Mouse (Mus musculus) kidney, postnatal 4 days (tissue): ENCODE measurements around the gene Lipt2.

Source experiments
- DNase-seq, 2 experiments: peaks; one replicate each; pipeline ENCODE4 v3.0.0; 2021; ENCODE audit warnings: mixed read lengths in 2 of 2

The Lipt2 gene

DNA sequence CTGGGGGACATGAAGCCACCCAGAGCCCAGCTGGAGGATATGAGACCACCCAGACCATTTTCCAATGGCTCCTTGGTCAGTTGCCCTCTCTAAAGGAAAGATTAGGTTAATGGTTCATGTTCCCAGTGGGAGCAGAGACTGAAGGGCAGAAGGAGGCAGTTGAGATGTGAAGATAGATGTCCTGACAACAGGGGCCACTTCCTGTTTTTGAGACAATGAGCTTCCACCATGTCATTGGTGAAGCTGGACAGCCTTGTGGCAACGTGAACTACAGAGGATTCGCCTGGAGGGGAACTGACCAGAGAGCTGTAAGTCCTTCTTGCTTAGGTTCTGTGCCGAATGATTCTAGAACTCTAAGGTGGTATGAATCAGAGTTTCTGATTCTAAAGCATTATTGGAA lies 17.2 kb downstream of the Lipt2 start, which contains the start of gene Kcne3:
Gene Kcne3 (plus strand): TSS at position 234 of the 400 bp plus-strand sequence.
- no peak for DNase-seq

DNA sequence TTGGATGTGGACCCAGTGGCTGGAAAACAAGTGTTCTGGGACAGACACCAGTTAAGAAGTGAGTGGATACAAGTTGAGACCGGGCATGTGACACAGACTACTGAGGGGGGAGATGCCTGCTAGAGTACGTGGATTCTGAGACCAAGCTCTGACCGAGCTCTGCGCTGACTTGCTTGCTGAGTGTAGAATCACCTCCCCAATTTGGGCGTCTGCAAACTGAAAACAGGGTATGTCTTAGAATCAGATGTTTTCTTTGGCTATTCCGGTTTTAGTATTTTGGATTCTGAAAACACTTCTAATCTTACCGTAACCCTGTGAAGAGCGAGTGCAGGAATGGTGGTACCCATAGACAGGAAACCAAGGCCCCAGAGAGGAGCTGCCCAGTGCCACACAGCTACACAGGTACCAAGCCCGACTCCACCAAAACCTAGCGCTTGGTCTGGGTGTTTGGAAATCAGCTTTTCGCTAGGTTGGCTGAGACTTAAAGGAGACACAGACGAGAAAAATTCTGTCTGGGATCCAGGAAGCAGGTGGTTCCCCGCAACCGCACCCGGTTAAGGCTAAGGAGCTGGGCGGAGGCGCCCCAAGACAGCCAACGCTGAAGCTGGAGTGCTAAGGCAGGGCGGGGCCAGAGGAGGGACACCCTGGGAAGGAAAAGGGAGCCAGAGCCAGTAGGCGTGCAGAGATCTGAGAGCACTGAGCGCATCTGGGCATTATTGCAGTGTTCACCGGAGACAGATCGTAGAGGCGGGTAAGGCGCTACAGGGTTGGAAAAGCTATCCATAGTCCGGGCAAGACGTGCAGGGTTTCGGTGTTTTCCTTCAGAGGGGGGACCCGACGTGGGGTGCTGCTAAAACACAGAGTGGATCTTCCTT lies 19.2 kb downstream of the Lipt2 start:
- peak; percentile 61 to 74 for DNase-seq

DNA sequence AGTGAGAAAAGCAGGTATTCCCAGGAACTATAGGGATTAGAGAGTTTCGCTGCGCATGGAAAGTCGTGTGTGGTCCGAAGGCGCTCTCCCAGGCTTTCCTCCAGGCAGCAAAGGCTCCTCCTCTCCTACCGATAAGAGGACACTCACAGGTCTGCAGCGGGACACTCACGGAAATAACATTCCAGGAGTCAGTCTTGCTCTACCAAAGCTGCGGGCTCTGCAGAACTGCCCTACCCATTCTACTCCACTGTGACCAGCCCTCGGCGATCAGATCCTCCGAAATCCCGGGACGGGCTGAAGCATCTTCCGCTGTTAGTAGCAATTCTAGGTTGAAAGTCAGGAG lies 19.8 kb downstream of the Lipt2 start:
- peak; percentile 29 to 36 for DNase-seq

DNA sequence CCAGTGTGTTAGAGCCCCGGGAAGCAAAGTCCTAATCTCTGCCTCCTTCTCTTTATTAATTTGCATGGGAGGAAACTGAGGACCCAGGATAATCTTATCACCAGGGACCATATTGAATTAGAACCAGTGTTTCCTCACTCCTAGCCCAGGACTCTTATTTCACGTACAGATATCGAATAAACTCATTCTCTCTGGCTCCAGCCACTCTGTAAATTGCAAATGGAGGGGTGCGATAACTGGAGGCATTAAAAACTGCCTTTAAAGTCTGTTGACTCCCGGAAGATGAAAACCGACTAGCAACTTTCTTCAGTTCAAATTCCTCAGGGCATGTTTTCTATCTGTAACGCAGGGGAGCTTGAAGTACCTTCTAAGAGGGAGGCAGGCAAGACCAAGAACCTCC lies 20.3 kb downstream of the Lipt2 start:
- no peak for DNase-seq

DNA sequence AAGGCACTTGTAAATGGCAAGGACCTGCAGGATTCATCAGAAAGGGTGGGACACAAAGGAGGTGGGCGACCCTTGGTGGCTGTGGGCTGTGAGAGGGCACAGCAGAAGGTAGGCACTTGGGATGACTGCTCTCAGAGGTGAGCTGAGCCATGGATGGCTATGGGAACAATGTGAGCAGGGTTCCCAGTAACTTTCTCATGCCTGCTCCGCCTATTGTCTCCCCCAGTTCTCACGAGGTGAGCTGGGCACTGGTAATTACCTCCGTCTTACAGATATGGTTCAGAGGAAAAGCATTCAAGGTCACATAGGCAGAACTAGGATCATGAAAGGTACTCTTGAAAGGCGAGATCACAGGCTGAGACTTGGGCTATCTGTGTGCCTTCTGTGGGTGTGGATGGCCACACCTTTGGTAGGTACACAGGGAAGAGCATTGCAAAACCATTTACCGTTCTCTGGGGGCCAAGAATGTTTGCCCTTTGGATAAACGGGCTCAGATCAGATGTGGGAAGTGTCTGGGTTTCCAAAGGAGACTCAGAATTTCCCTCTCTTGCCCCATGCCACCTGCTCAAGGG lies 20.8 kb downstream of the Lipt2 start:
- DNase-seq, result no peak

DNA sequence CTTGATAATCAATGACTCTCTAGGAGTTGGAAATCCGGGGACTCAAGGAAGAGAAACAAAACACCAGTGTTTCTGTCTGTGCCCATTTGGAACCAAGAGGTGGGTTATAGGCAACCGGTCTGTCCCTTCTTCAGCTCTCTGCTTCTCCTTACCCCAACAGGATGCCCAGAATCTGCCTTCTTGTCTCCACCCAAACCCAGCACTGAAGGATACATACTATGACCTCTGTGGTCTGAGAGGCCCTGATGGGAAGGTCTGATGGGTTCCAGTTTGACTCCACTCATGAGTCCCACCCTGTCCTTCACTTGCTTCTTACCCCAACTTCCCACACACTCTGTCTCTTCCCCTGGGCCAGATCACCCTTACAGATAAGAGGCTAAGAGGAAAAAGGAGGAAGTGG lies 22.1 kb downstream of the Lipt2 start:
- no peak for DNase-seq

DNA sequence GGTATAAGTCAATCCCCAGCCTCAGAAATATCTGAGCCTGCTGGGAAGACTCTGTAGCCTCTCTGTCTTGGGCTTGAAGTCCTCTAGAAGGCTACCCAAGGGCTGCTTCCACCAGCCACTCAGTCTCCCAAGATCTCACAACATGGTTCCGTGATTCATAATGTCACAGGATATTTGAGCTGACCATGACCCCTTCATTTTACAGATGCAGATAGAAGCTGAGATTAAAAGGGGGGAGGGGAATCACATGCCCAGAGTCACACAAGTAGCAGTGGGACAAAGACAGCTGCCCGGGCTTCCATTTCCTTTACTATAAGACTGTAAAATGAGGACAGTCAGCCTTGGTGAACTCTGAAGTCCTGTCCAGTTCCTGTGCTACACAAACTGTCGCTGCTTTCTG lies 22.5 kb downstream of the Lipt2 start:
- no peak for DNase-seq

DNA sequence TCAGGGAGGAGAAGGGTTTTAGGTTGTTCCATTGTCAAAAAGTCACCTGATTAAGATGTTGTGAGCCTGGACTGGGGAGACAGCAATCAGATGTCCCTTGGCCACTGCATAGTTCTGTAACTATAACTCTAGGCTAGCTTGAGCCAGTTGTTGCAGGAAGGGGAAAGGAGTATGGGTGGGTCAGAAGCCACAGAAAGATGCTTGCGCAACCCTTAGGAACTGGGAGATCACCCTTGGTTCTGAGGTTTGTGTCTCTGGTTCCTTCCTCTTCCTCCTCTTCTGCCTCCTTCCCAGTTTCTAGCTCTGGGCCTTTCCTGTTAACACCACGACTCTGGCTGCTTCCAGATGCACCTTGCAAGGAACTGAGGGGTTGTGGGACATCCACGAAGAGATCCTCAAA lies 23.3 kb downstream of the Lipt2 start:
- no peak for DNase-seq

DNA sequence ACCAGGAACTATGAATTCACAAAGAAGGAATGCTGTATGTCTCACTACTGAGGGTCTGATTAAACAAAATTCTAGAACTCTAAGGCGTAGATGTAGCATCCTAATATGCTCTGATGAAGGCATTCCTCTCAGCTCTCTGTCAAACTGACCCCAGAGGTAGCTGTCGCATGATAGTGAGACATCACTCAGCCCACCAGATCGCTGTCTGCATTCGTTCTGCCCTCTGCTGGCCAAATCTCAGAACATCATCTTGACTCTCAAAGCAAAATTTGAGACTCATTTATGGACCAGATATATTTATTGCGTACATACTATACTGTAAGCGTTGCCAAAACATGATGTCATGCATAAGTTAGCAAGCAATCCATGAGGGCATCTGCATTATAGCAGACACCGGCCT lies 28.5 kb downstream of the Lipt2 start:
- peak; percentile 69 to 72 for DNase-seq

DNA sequence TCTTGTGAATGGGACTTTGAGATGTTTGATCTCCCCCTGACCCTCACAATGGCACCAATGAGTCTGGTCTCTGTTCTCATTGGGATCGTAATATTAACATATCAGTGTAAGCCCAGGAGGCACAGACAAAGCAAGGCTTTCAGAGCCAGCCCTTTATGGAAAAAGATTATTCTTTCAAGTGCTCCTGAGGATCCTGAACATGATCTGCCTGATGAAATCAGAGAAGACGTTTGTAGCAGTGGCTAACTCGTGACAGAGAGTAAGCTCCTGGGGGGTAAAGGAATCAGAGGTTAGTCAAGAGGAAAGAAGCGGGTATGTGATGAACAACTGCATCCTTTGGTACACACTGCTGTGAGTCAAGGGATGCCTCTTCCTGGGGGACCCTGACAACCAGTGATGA lies 31.1 kb downstream of the Lipt2 start:
- DNase-seq, result no peak

DNA sequence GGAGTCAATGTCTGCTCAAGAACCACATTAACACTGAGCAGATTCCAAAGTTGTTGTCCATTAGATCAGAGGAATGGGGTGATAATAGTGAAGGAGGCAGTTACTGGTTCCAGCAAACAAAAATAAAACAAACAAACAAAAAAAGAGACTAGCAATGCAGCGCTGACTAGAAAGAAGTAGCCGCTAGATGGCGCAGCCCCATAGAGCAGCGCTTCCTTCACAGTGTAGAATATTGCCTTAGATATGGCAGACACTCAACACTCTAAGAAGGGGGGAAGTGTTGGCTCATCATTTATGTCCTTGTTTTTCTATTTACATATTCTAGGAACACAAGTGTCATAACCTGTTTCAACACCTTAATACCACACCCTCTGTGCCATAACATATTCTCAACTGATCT lies 31.7 kb downstream of the Lipt2 start:
- DNase-seq, result peak; percentile 84 to 87

DNA sequence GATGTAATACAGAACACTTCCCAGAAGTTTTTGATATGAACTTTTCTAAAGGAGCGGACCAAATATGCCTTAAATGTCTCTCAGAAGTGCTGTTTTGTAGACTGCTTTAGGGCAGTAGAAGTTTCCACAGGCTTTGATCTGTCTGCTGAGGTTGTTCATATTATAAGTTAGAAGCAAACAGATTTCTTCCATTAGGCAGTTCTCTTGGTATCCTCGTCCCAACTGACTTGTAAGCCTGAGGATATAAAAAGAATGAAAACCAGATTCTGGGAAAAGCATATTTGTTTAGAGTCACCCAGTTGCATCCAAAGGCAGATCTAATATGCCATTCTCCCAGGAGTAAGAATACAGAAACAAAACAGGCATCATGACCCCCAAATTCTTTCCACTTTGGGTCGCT lies 42.1 kb downstream of the Lipt2 start:
- no peak for DNase-seq

DNA sequence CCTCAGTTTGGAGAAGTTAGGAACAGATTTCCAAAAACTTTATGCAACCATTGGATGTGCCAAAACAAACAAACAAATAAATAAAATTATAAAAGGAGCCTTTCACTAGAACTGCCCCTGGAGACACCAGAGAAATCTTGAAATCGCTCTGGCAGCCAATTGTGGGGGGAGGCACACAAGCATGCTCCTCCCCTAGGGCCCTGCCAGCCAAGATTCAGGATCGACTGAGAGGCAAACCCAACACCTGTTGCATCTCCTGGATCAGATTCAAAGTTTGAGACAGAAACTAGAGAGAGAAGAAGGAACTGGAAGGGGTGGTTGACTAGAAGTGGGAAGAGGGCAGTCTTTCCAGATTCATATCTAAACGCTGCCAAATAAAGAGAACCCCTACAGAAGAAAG lies 44.5 kb downstream of the Lipt2 start:
- DNase-seq, result peak in 1 of 2 experiments; percentile 8

DNA sequence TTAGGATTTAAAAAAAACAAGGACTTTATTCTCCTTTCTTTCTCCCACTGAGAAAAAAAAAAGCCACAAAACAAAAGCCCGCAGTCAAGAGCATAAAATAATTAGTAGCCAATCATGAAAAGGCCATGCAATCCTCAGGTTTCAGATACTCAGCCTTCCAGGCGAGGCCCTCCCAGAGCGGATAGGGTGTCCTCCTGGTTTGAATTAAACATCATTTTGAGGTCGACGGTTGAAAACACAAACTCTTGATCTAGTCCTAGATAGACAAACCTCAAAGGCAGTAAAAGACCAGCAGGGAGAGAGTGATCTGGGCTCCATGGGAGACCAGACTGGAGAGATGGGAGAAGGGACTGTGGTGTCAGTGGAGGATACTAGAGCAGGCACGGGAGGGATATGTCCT lies 45.8 kb downstream of the Lipt2 start:
- no peak for DNase-seq

DNA sequence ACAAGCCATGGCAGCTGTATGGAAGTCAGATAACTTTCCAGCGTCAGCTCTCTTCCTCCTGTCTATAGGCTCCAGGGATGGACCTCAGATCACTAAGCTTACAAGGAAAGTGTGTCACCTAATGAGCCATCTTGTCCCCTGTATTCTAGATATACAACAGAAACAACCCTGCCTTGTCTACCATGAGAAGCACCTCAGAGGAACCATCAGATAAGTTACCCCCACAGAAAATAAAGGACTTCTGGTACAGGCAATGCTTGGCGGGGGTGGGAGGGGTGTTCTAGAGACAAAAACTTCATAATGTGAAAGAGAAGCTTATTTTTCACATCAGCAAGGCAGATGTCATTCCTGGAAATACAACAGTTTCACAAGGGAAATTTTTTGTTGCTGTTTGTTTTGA lies 47.1 kb downstream of the Lipt2 start:
- no peak for DNase-seq

DNA sequence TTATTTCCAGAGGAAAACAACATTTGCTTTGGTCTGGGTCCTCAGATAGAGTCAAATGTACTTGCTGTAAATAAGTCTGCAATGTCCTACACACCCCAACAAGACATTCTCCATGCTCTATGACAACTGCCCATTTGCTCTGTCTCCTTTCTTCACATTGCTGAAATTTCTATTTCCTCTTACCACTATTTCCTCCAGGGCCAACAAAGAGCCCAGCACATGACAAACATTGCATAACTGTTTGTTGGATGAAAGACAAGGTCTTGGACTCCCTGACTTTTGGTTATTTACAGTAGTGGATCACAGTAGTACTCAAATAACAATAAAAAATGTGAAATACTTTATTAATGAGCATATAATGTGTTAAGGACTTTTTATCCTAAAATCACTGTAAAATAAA lies 48.8 kb downstream of the Lipt2 start:
- no peak for DNase-seq
